Mouse (Mus musculus) skeletal muscle tissue, postnatal 0 days (tissue): Measurements from ENCODE around the gene Nanos2. TPM values are rescaled to one million over a fixed set of nuclear protein-coding genes. Genes with fewer than 3 reads are reported as not detected.

ENCODE experiments used
- polyA plus RNA-seq: library from polyadenylated mRNA; unstranded; fragments of >200 nt; fragmentation: Nextera tagmentation; extraction: Ambion mirVana; gene quantifications from 2 replicates; pipeline ENCODE4 v1.2.1, GENCODE M21; 2015

Nanos2 gene
- polyA plus RNA-seq, result not detected in 2 replicates

GRCm38 (mm10) chr7:18987100-18987499 is at the start of gene Nanos2:
Gene Nanos2, plus strand, starts transcription at chr7:18987400.

DNA sequence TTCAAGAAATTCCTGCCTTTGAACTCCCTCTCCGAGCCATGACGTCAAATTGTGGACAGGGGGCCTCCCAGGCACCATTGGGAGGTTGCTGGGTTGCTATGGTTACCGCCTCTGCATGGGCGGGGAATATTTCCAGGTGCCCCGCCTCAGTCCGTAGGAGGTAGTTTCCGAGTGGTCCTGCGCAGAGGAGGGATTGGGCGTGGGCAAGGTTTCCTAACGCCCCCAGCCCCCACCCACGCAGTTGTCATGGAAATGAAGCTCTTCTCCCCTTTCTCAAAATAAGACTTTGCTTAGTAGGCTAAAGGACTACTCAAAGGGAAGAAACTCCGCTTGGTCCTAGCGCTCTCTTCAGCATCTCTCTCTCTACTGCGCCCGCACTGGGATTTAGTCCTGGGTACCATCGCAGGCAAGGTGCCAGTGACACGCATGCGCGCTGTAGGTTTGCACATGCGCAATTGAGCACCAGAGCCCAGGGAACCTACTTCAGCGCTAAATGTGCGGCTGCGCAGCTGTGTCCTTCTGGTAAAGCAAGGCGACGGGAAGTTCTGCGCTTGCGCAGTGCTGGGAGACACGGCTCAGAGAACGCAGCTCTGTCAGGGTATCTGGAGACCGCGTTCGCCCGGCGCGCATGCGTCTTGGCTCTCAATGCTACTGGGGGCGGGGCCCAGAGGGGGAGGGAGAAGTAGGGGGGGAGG is 3.5 kb downstream of the Nanos2 start, which contains the start of gene Mypop:
Mypop (plus strand) TSS at position 645 of the 695 bp plus-strand sequence.

GRCm38 (mm10) chr7:19003902-19004630 is 16.9 kb downstream of the Nanos2 start, which contains the start of gene Irf2bp1:
Gene Irf2bp1, plus strand, starts transcription at chr7:19004044.

DNA sequence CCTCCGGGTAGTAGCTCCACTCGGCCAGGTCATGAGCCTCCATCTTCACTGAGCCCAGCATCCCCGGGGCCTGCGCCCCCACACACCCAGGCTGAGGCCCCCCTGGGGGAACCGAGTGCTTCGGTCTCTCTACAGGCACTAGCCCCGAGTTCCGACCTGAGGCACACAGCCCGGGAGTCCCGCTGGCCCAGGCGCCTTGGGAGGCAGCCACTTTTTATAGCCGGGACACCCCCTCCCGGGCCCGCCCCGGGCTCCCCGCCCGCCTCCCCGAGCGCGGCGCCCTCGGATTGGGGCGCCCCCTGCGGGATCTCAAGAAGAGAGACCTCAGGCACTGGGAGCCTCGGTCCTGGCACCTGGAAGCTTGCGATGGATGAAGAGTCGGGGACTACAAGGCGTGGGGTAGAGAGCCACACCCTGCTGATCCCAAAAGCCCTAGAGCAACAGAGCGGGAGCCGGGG is 36.2 kb downstream of the Nanos2 start, which contains the start of gene Foxa3:
Foxa3 (minus strand) TSS at position 182 of the 458 bp plus-strand sequence.

DNA sequence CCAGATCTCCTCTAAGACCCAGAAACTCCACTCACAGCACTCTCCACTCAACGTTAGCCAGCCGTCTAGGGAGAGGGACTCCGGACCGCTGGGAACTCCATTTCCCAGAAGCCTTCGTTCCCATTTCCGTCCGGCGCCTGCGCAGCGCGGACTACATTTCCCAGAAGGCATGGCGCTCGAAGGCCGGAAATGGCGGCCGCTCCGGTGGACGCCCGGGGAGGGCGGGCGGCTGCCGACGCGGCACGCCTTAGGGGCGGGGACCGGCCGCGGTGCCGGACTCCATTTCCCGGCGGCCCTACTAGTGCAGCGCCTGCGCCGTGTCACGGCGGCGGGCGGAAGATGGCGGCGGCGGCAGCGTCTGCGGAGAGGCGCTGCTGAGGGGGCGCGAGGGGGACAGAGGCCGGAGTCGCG is 36.9 kb downstream of the Nanos2 start, which contains the start of gene Sympk:
Sympk (plus strand) TSS at position 282 of the 411 bp plus-strand sequence.

Other genes starting within 250 kb of the Nanos2 start
- gene Psg19, start 188.9 kb upstream of the Nanos2 start, polyA plus RNA-seq, result not detected in 2 replicates
- not detected in 2 replicates for gene Psg17, start 165.8 kb upstream of the Nanos2 start, polyA plus RNA-seq
- gene Mill2, start 147.4 kb upstream of the Nanos2 start, polyA plus RNA-seq, result 0.94 and 1.0 TPM in 2 replicates
- gene Pglyrp1, start 116.1 kb upstream of the Nanos2 start, polyA plus RNA-seq, result 1.4 and 1.9 TPM in 2 replicates
- 11.4 and 14.7 TPM in 2 replicates for gene Ccdc61, start 77.0 kb upstream of the Nanos2 start, polyA plus RNA-seq
- 0.29 and 0.33 TPM in 2 replicates for gene Nova2, start 61.5 kb upstream of the Nanos2 start, polyA plus RNA-seq
- gene Mypop, start 3.8 kb downstream of the Nanos2 start, polyA plus RNA-seq, result 1.3 and 1.5 TPM in 2 replicates
- gene Irf2bp1, start 16.6 kb downstream of the Nanos2 start, polyA plus RNA-seq, result 12.3 and 16.4 TPM in 2 replicates
- 0.22 TPM in 1 of 2 replicates, not detected in the other for gene Foxa3, start 36.1 kb downstream of the Nanos2 start, polyA plus RNA-seq
- 16.8 and 18.7 TPM in 2 replicates for gene Sympk, start 37.0 kb downstream of the Nanos2 start, polyA plus RNA-seq
- not detected in 2 replicates for gene Rsph6a, start 67.3 kb downstream of the Nanos2 start, polyA plus RNA-seq
- gene Dmwd, start 88.8 kb downstream of the Nanos2 start, polyA plus RNA-seq, result 14.4 and 14.7 TPM in 2 replicates
- gene Dmpk, start 96.4 kb downstream of the Nanos2 start, polyA plus RNA-seq, result 145 and 149 TPM in 2 replicates
- gene Six5, start 107.2 kb downstream of the Nanos2 start, polyA plus RNA-seq, result 3.9 and 4.8 TPM in 2 replicates
- 0.30 and 0.65 TPM in 2 replicates for gene Gm4969, start 131.0 kb downstream of the Nanos2 start, polyA plus RNA-seq
- gene Fbxo46, start 132.5 kb downstream of the Nanos2 start, polyA plus RNA-seq, result 5.7 and 6.0 TPM in 2 replicates
- 7.6 and 8.3 TPM in 2 replicates for gene Qpctl, start 161.9 kb downstream of the Nanos2 start, polyA plus RNA-seq
- 73.1 and 81.1 TPM in 2 replicates for gene Snrpd2, start 162.3 kb downstream of the Nanos2 start, polyA plus RNA-seq
- gene Gipr, start 178.7 kb downstream of the Nanos2 start, polyA plus RNA-seq, result 0.15 and 0.72 TPM in 2 replicates
- gene Eml2, start 189.0 kb downstream of the Nanos2 start, polyA plus RNA-seq, result 4.9 and 5.0 TPM in 2 replicates
- 1.3 TPM in 2 replicates for gene Gpr4, start 225.1 kb downstream of the Nanos2 start, polyA plus RNA-seq
- 22.8 and 24.1 TPM in 2 replicates for gene Opa3, start 240.9 kb downstream of the Nanos2 start, polyA plus RNA-seq